Mouse (Mus musculus) intestine, postnatal 0 days (tissue): ENCODE data around the gene Gm39653. TPM values are rescaled to one million over a fixed set of nuclear protein-coding genes. Genes with fewer than 3 reads are reported as not detected.
"Not testable (repeated sequence)": the region's sequence is repeated elsewhere in the genome, so short reads cannot be mapped to it uniquely, and the experiment has no call there.

Source experiments
- ATAC-seq: fragments of 200-750 bp; cut with Nextera tagmentation; 2 replicates; pipeline ENCODE4 v1.8.0; 2017; ENCODE audit warnings: mild to moderate bottlenecking, moderate TSS enrichment, moderate library complexity
- H3K27ac ChIP-seq: fragments of 300-500 bp; sonication (generic); 2 replicates; pipeline ENCODE4 v1.5.1; 2014; ENCODE audit warnings: mild to moderate bottlenecking, low read depth, low read length, moderate library complexity
- H3K27me3 ChIP-seq: fragments of 300-500 bp; sonication (generic); replicated peaks from 2 replicates; pipeline ENCODE4 v1.6.1; 2014; ENCODE audit warnings: low read length, mixed read lengths; ENCODE audit not compliant: control insufficient read depth, insufficient read depth
- H3K36me3 ChIP-seq: fragments of 300-500 bp; sonication (generic); 2 replicates; pipeline ENCODE4 v1.6.1; 2014; ENCODE audit warnings: mild to moderate bottlenecking, moderate library complexity; ENCODE audit not compliant: control insufficient read depth, insufficient read depth
- H3K4me1 ChIP-seq: fragments of 300-500 bp; sonication (generic); replicated peaks from 2 replicates; pipeline ENCODE4 v1.6.1; 2014; ENCODE audit warnings: antibody characterized with exemption, low read length, mixed read lengths; ENCODE audit not compliant: control insufficient read depth, insufficient read depth
- H3K4me2 ChIP-seq: fragments of 300-500 bp; sonication (generic); replicated peaks from 2 replicates; pipeline ENCODE4 v1.6.1; 2014; ENCODE audit warnings: low read depth, mild to moderate bottlenecking, moderate library complexity
- H3K4me3 ChIP-seq: fragments of 300-500 bp; sonication (generic); 2 replicates; pipeline ENCODE4 v1.5.1; 2014; ENCODE audit warnings: low read depth, low read length
- H3K9ac ChIP-seq: fragments of 300-500 bp; sonication (generic); 2 replicates; pipeline ENCODE4 v1.6.1; 2014; ENCODE audit warnings: mild to moderate bottlenecking, low read depth, low read length
- H3K9me3 ChIP-seq: fragments of 300-500 bp; sonication (generic); 2 replicates; pipeline ENCODE4 v1.6.1; 2016; ENCODE audit warnings: mixed run types; ENCODE audit not compliant: control insufficient read depth
- CTCF ChIP-seq: sonication (generic); IDR thresholded peaks from 2 replicates; pipeline ENCODE4 v1.5.1; 2016; ENCODE audit warnings: low read depth, mild to moderate bottlenecking, control low read depth, antibody characterized with exemption, moderate library complexity
- WGBS: fragments of 180-500 bp; shearing (Covaris S2); extraction: QIAGEN DNeasy Blood & Tissue Kit; methylation state at CpG from one replicate; pipeline ENCODE4 v1.1.7; 2014; 5-methylcytosine and 5-hydroxymethylcytosine counted together
- polyA plus RNA-seq: library from polyadenylated mRNA; unstranded; fragments of >200 nt; fragmentation: Nextera tagmentation; extraction: Ambion mirVana; gene quantifications from 2 replicates; pipeline ENCODE4 v1.2.1, GENCODE M21; 2015

Gene Gm39653
- polyA plus RNA-seq, 1 experiment from 2014 or later, result not detected

DNA sequence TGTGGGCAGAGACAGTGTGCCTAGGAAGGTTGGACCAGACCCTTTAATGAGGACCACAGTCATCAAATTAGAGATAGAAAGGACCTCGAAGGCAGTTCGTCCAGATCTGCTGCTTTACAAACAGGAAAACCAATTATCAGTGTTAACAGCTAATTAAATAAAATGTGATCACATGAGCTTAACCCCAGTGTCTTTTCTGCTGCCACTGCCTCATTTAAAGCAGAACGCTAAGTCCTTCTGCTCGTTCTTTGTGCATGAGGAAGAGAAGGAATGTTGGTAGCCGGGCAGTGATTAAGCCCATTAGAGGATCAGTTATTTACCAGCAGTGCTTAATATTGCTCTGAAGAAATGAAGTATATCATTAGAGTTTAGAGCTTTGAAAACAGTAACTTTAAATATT is 39.0 kb upstream of the Gm39653 start:
- H3K27ac ChIP-seq, result no peak overlapping the region
- H3K4me3 ChIP-seq, result no peak overlapping the region
- TF ChIP-seq CTCF, result no peak
- no peaks in the 10 kb centered on the region for H3K9me3 ChIP-seq
- H3K9ac ChIP-seq, result no peak overlapping the region
- ATAC-seq, result no peak
- 75% methylated on average over 5 of the region's 5 CpGs for WGBS
- H3K4me1 ChIP-seq, result no peaks in the 10 kb centered on the region
- H3K27me3 ChIP-seq, result no peaks in the 10 kb centered on the region
- no peak overlapping the region for H3K4me2 ChIP-seq
- no peaks in the 10 kb centered on the region for H3K36me3 ChIP-seq

DNA sequence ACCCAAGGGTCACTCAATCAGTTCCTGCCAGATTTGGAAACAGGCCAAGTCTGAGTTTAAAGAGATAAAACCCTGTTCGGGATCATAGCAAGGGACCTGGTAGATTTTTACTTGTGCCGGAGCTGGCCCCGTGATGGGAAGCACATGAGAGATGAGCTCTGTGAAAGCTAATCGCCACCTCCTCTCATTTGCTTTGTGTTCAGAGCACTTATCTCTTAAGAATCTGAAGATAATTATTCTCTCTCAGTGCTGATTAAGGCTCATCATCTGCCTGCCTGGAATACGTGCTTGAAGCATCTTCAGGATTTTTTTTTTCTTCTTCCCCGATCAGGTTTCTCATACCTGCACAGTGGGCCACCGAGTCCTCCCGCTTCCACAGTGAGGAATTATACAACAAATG is 36.6 kb upstream of the Gm39653 start:
- Histone ChIP-seq H3K9me3 (no peaks in the 10 kb centered on the region), H3K27me3 (no peaks in the 10 kb centered on the region), H3K4me2 (no peak overlapping the region), H3K4me1 (no peaks in the 10 kb centered on the region), H3K36me3 (no peaks in the 10 kb centered on the region), H3K9ac (no peak overlapping the region), H3K4me3 (no peak overlapping the region), H3K27ac (no peak overlapping the region)
- WGBS, result 79% methylated on average over 8 of the region's 8 CpGs
- TF ChIP-seq CTCF, result no peak
- ATAC-seq, result no peak

DNA sequence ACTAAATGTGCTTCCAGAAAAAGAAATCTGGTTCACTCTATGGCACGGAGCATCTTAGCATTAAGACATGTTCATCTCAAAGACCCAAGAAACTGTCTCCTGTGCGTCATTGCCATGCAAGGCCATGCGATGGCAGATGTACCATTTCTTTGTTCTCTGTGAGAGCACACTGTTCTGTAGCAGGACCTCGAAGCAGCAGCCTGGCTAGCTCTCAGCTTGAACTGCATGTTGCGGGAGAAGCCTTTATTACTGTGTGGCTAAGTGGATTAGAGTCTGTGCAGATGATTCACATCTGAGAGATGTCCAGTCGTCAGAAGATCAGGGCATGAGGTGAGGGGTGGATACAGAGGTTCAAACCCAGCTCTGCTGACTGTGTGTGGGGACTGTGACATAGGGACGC is 28.9 kb upstream of the Gm39653 start:
- WGBS, result 73% methylated on average over 7 of the region's 7 CpGs
- Histone ChIP-seq H3K4me1 (no peaks in the 10 kb centered on the region), H3K27ac (no peak overlapping the region), H3K9me3 (no peaks in the 10 kb centered on the region), H3K4me3 (no peak overlapping the region), H3K27me3 (no peaks in the 10 kb centered on the region), H3K36me3 (no peaks in the 10 kb centered on the region), H3K9ac (no peak overlapping the region), H3K4me2 (no peak overlapping the region)
- TF ChIP-seq CTCF, result no peak
- ATAC-seq, result no peak

DNA sequence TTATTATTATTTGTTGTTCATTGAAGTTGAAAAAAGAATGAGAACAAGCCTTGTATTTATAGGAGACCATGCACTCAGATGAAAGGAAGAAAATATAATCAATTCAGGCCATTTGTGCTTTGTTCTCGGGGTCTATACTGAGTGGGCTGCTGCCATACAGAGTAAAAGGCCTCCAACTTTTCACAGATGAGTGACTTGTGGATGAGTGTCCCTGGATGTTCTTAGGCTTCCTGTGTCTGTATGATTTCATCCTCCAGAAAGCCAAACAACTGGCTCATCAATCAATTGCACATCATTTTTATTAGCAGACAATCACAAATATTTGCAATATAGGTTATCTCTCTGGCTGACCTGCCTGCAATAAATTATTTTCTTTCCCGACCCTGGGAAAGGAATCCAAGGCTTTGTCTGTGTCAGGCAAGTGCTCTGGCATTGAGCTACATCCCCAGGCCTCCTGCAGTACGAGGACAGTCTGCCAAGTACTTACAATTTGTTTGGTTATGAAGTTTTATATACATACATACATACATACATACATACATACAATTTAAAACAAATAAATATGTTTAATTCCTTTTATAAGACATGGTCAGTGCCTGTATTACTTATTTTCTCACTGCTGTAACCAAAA is 11.8 kb upstream of the Gm39653 start:
- H3K4me1 ChIP-seq, result no peaks in the 10 kb centered on the region
- H3K9me3 ChIP-seq, result no peaks in the 10 kb centered on the region
- no peak overlapping the region for H3K4me3 ChIP-seq
- no peak overlapping the region for H3K9ac ChIP-seq
- 13% methylated on average over 3 of the region's 3 CpGs for WGBS
- no peak overlapping the region for H3K4me2 ChIP-seq
- no peak for ATAC-seq
- TF ChIP-seq CTCF, result no peak
- no peaks in the 10 kb centered on the region for H3K27me3 ChIP-seq
- no peak overlapping the region for H3K27ac ChIP-seq
- no peaks in the 10 kb centered on the region for H3K36me3 ChIP-seq

DNA sequence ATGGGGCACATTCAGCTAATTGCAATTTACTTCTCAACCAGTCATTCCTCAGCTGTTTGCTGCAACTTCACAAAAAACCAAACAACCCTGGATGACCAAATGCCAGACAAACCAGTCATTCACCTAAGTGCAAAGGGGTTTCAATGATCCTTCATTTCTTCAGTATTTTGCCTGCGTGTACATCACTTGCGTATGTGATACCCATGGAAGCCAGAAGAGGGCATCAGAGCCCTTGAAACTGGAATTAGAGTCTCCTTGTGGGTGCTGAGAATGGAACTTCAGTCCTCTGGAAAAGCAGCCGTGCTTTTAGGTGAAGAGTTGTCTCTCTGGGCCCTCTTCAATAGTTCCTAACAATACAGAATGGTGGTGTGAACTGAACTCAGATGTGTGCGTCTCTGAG is 6.2 kb upstream of the Gm39653 start:
- no peak for TF ChIP-seq CTCF
- no peak for ATAC-seq
- Histone ChIP-seq H3K4me1 (no peaks in the 10 kb centered on the region), H3K27ac (no peak overlapping the region), H3K27me3 (no peaks in the 10 kb centered on the region), H3K9me3 (no peaks in the 10 kb centered on the region), H3K9ac (no peak overlapping the region), H3K4me2 (no peak overlapping the region), H3K4me3 (no peak overlapping the region), H3K36me3 (no peaks in the 10 kb centered on the region)
- 93% methylated on average over 4 of the region's 4 CpGs for WGBS

DNA sequence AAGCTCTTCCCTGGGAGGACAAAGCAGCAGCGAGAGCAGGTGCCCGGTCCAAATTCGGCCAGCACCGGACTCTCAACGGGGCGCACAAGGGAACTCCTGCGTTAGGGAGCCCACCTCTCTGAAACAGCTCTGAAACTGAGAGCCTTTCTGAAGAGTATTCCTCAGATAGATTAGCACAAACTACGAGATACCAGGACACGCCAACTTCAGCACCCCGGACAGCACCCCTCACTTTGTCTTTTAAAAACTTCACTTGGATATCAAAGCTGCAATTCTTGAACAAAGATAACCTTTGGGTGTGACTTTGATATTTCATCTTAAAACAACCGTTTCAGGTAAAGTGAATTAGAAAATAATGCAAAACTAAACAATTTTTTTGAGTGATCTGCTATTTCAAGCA is 1.2 kb upstream of the Gm39653 start:
- Histone ChIP-seq H3K27ac (no peak overlapping the region), H3K4me3 (no peak overlapping the region), H3K9me3 (no peaks in the 10 kb centered on the region), H3K9ac (no peak overlapping the region), H3K36me3 (no peaks in the 10 kb centered on the region), H3K4me2 (no peak overlapping the region), H3K27me3 (no peaks in the 10 kb centered on the region), H3K4me1 (no peaks in the 10 kb centered on the region)
- WGBS, result under 1% methylated on average over 11 of the region's 11 CpGs
- ATAC-seq, result no peak
- no peak for TF ChIP-seq CTCF

DNA sequence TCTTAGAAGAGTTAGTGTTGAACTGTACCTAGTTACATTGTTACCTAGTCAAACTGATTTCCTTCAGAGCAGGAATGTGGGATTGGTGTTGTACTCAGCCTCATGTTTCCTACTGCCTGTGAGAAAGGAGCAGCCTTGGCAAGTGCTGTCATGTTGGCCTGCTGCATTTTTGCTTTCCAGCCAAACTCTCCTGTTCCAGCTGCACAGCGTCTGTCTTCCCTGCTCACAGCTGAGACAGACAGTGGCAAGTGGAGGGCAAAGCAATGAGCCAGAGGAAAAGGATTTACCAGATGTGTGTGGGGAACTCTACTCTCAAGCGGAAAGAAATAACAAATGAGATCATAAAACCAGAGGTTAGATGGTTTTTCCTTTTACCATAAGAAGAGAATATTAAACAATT is 12.4 kb downstream of the Gm39653 start:
- 45% methylated on average over 2 of the region's 2 CpGs for WGBS
- no peaks in the 10 kb centered on the region for H3K27me3 ChIP-seq
- H3K4me2 ChIP-seq, result no peak overlapping the region
- no peak for ATAC-seq
- TF ChIP-seq CTCF, result no peak
- no peaks in the 10 kb centered on the region for H3K9me3 ChIP-seq
- H3K4me3 ChIP-seq, result no peak overlapping the region
- H3K36me3 ChIP-seq, result no peaks in the 10 kb centered on the region
- no peak overlapping the region for H3K27ac ChIP-seq
- no peak overlapping the region for H3K9ac ChIP-seq
- H3K4me1 ChIP-seq, result no peaks in the 10 kb centered on the region

DNA sequence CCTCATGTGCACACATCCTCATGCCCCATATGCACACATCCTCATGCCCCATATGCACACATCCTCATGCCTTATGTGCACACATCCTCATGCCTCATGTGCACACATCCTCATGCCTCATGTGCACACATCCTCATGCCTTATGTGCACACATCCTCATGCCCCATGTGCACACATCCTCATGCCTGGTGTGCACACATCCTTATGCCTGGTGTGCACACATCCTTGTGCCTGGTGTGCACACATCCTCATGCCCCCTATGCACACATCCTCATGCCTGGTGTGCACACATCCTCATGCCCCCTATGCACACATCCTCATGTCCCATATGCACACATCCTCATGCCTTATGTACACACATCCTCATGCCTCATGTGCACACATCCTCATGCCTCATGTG is 14.6 kb downstream of the Gm39653 start:
- H3K36me3 ChIP-seq, H3K27me3 ChIP-seq, H3K4me3 ChIP-seq, H3K27ac ChIP-seq, H3K4me2 ChIP-seq, H3K9me3 ChIP-seq, ATAC-seq, H3K9ac ChIP-seq, H3K4me1 ChIP-seq: not testable (repeated sequence)
